Mouse (Mus musculus) bone marrow macrophage, adult 2 months (primary cell): ENCODE measurements around the gene Calcrl. TPM values are rescaled to one million over a fixed set of nuclear protein-coding genes. Genes with fewer than 3 reads are reported as not detected.
"Not testable (repeated sequence)": the region's sequence is repeated elsewhere in the genome, so short reads cannot be mapped to it uniquely, and the experiment has no call there.

Experiments
- H3K27ac ChIP-seq: 2 replicates; pipeline ENCODE4 v1.5.1; 2012; ENCODE audit warnings: low read depth, low read length; ENCODE audit not compliant: insufficient read depth
- H3K4me1 ChIP-seq: 2 replicates; pipeline ENCODE4 v1.6.1; 2012; ENCODE audit warnings: low read length; ENCODE audit not compliant: control insufficient read depth, insufficient read depth
- H3K4me3 ChIP-seq: 2 replicates; pipeline ENCODE4 v1.5.1; 2012; ENCODE audit warnings: mild to moderate bottlenecking, low read length, moderate library complexity; ENCODE audit not compliant: insufficient read depth
- CTCF ChIP-seq: IDR thresholded peaks from 2 replicates; pipeline ENCODE4 v1.5.1; 2012; ENCODE audit warnings: low read depth, mild to moderate bottlenecking, low read length, moderate library complexity
- POLR2A ChIP-seq: IDR thresholded peaks from 2 replicates; pipeline ENCODE4 v1.6.1; 2012; ENCODE audit warnings: mild to moderate bottlenecking, low read depth, low read length, borderline replicate concordance
- polyA plus RNA-seq: library from polyadenylated mRNA; stranded (reverse); fragments of >200 nt; gene quantifications from 2 replicates; pipeline ENCODE4 v1.2.4, GENCODE M21; 2012; ENCODE audit not compliant: missing spikeins, insufficient read depth, insufficient read length

Gene Calcrl
- polyA plus RNA-seq, 1 experiment: 29.1 TPM

DNA sequence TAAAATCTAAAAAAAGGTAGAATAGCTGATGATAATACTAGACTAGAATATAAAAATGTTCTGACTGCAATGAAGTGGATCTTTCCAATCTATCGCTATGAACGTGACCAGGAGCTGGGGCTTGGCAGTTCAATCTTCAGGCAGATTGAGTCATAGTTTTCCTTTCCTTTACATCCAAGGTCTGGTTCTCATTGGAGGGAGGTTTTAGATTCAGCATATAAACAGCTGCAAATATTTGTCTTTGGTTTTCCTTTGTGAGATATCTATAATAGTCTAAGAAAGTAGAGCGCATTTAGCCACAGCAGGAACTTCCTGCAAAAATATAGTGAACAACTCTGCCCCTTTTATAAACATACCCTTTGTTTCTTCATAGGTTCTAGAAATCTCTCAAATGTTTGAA lies 22.5 kb downstream of the Calcrl start:
- H3K4me1 ChIP-seq: no peaks in the 10 kb centered on the region; the same call in 1 of the 2 replicates
- no peak overlapping the region for H3K4me3 ChIP-seq
- TF ChIP-seq POLR2A (no peak), CTCF (no peak)
- H3K27ac ChIP-seq: no peak overlapping the region

DNA sequence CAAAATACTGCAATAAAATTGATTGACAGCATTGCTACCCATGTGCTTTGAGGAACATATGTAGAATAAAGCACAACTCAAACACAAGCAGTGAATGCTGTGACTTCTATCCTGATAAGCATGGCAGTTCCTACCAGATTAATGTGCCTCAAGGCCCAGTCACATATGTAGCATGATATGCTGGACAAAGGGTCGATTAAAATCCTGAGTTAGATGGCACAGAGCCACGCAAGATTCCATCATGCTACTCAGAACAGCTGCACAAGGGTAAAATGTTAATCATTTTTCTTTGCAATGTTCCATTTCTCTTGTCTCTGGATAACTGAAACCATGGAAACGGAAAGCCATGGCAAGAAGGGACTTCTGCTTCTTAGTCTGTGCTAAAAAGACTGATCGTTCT lies 28.7 kb downstream of the Calcrl start:
- H3K4me1 ChIP-seq: peaks cover 19% of the 10 kb centered on the region
- TF ChIP-seq POLR2A: no peak
- TF ChIP-seq CTCF: no peak
- H3K27ac ChIP-seq: no peak overlapping the region
- H3K4me3 ChIP-seq: no peak overlapping the region

DNA sequence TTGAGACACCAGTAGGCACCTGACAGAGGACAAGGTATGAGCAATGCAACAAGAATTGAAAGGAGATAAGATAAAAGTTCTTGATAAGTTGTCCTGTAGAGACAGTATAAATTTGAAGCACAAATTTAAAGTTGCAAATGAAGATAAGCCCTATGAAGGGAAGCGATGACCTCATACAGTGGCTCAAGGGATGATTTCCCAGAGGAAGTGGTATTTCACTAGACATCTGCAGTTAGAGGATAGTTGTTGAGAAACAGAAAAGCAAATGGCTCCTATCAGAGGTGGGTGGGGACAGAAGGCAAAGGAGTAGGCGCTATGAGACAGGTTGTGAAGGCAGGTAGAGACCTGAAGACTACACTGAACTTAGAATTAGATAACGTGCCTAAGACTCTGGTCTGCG lies 32.0 kb downstream of the Calcrl start:
- Histone ChIP-seq H3K4me1 (peaks cover 22% of the 10 kb centered on the region), H3K27ac (no peak overlapping the region), H3K4me3 (no peak overlapping the region)
- TF ChIP-seq POLR2A (no peak), CTCF (no peak)

DNA sequence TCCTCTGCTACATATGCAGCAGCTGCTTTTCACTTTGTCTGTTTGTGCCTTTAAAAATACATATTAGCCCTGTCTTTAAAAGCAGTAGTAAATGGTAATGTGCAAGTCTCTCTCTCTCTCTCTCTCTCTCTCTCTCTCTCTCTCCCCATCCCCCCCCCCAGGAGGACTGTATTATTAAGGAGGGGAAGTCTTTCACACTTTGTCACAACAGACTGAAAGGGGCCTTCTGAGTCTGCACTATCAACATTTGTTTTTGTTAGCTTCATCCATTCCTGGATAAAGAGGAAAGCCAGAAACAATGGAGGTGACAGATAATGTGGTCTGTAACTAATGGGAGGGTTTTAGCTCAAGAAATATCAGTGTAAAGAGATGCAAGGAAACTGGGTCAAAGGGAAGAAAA lies 36.1 kb downstream of the Calcrl start:
- Histone ChIP-seq H3K4me3 (no peak overlapping the region), H3K4me1 (peaks cover 23% of the 10 kb centered on the region), H3K27ac (no peak overlapping the region)
- no peak for TF ChIP-seq POLR2A
- no peak for TF ChIP-seq CTCF

DNA sequence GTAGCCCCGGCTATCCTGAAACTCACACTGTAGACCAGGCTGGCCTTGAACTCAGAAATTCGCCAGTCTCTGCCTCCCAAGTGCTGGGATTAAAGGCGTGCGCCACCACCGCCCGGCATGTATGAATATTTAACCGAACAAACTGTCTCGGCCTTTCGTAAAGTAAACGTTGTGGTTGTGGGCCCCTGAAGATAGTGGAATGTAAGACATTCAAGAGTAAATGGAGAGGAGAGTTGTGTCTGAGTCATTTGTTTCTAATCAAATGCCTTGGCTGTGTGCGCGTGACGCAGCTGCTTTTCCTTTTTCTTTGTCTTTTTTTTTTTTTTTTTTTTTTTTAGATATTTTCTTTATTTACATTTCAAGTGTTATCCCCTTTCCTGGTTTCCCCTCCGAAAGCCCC lies 36.7 kb downstream of the Calcrl start:
- not testable (repeated sequence) for H3K4me3 ChIP-seq, H3K27ac ChIP-seq
- peaks cover 17% of the 10 kb centered on the region for H3K4me1 ChIP-seq

DNA sequence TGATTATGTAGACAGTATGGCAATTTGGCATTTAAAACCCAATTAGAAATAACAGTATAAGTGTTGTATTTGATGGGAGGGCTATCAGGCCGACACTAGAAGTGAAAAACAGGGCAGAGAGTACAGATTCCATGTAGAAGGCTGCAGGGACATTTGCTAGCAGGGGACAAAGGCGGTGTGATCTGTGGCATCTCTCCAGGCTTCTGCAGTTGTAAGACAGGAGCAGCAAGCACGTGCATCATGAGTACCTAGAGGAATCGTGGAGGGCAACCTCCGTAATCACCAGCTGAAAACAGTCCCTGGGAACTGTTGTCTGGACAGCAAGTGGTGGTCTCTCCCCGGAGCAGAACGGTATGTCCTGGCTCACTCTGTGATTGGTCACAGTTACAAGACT lies 37.2 kb downstream of the Calcrl start:
- peaks cover 16% of the 10 kb centered on the region for H3K4me1 ChIP-seq
- no peak for TF ChIP-seq CTCF
- no peak for TF ChIP-seq POLR2A
- H3K27ac ChIP-seq: no peak overlapping the region
- no peak overlapping the region for H3K4me3 ChIP-seq

DNA sequence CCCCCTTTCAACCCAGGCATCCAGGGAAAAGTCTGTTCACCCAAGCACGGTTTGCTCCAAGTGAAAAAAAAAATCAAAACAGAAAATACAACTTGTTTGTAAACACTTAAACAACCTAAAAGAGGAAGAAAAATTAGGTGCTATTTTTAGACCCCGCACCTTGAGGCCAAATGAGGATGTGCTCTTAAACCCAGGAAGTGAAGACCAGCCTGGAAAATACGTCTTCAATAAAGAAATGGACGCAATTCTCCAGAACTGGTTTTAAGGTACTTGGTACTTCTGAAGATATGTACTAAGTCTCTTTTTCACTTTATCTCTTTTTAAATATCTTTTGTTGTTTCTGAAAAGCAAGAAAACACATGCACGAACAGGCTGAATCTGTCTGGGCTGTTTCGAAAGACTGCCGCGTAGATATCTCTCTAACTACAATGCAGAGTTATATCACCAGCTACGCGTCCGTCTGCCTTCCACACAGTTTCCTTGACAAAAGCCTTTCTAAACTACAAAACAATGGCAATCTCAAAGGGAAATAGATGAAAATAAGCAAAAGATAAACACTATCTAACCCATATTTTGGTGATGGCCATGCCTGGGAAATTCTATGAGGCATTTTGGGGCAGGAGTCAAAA lies 37.7 kb downstream of the Calcrl start:
- no peak for TF ChIP-seq POLR2A
- TF ChIP-seq CTCF: no peak
- Histone ChIP-seq H3K4me3 (no peak overlapping the region), H3K27ac (no peak overlapping the region), H3K4me1 (peaks cover 15% of the 10 kb centered on the region)

DNA sequence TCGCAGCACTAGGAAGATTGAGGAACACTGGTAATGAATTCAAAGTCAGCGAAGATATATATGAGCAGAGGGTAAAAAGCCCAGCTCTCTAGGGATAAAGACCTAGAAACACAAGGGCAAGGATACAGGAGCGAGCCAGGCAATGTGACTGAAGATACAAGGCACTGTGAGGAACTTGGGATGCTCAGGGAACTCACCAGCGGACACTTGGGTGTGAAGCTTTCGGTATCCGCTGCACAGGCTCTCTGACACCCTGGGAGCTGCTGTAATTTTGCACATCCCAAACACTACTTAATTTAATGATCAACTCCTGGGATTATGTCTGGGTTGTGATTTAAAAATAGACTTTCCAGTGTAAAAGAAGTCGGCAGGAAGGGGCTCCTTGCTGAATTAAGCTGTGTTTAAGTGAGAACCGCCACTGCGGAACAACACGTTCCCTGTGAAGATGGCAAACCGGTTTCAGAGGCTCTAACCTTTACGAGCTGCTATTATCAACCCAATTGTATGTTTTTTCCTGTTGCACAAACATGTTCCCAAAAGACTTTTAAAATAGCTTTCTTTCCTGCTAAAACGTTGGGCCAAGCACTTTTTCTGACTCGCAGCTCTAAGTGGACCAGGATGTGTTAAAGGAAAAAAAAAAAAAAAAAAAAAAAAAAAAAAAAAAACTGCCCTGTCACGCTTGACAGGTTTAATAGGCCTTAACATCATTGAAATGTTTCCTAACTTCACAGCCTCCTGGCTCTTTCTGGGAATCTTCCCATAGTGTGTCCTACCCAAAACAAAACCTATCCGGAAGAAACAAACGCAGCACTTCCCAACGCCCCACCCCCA lies 38.4 kb downstream of the Calcrl start:
- Histone ChIP-seq H3K4me1 (peaks cover 15% of the 10 kb centered on the region), H3K4me3 (no peak overlapping the region), H3K27ac (no peak overlapping the region)
- no peak for TF ChIP-seq POLR2A
- TF ChIP-seq CTCF: no peak

DNA sequence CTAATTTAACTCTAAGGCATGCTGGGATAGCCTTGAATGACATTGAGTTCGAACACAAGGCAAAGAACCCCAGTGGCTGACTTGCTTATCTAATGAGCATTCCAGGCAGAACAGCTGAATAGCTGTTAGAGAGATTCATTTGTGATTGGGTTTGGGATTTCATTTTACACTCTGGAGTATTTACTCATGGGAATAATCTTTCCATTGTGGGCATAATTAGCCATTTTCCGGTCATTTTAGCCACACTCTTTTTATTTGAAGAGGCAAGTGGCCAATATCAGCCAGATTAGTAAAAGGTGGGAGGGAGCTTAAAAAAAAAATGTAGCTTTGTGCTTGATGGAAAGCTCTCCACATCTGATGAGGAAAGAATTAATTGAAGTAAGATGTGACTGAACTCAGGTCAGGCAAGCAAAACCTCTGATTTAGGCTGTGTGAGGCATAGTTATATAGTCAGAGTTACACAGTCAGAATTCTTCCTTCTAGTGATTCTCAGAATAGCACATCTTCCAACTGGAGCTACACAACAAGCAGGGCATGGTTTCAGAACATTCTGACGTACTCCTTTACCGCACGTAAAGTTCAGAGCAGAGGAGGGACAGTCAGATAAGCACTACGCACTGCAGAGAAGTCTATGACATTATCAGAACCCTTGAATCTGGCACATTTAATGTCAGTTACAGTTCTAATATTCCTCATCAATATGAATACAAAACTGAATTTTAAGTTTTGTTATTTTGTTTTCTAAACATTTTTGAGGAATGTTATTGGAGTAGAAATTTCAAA lies 40.1 kb downstream of the Calcrl start:
- no peak for TF ChIP-seq POLR2A
- no peak for TF ChIP-seq CTCF
- Histone ChIP-seq H3K4me1 (peaks cover 20% of the 10 kb centered on the region), H3K27ac (no peak overlapping the region), H3K4me3 (no peak overlapping the region)

DNA sequence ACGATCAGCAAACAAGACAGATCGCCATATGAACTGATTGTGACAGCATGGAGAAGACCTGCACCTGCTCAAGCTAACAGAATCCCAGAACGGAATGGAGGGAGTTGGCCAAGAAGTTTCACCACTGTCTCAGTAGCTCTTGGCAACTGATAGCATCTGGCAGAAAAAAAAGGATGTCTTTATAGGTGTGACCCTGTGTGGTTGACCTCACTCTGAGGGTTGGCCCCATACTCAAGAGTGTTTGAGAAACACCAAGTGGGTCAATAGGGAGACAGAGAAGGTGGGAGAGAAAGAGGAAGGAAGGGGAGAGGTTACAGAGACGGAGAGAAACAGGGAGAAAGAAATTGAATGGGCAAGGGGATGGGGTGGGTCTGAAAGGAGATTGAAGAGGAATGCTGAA lies 41.4 kb downstream of the Calcrl start:
- Histone ChIP-seq H3K4me3 (no peak overlapping the region), H3K4me1 (peaks cover 20% of the 10 kb centered on the region), H3K27ac (no peak overlapping the region)
- TF ChIP-seq POLR2A: no peak
- TF ChIP-seq CTCF: no peak
